9 mouse cellular contexts compared by ENCODE assay signal in the genomic region with DNA sequence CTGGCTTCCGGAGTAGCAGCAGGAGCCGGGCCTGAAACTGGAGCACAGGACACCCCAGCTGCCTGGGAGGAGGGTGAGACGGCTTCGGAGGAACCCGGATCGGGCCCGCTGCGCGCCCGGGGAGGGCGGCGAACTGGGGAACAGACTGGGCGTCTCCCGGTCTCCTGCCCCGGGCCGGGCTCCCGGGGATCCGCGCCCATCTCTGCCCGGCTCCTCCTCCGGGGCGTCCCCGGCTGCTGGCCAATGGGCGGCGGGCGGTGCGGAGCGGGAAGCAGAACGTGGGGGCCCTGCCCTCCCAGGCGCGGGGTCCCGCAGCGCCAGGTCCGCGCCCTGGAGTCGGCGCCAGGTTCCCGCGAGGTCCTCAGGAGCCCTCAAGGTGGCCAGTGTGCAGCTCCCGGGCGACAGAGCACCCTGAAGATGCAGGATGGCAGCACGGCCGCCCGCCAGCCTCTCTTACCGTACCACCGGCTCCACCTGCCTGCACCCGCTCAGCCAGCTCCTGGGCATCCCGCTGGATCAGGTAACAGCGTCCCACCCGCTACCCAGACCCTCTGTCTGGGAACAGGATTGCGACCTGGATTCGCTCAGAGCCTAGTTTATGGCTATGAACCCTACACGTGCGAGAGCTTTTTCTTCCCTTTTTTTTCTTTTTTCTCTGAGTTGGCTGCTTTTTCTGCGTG. TPM values are rescaled to one million over a fixed set of nuclear protein-coding genes. Genes with fewer than 3 reads are reported as not detected.
DNase-seq lines count a peak whose midpoint lies in the region; ATAC-seq and TF ChIP-seq lines count a peak whose summit lies in the region.
"Had no signal": no experiment of that assay in that cellular context is flagged by ENCODE, and none has a peak within 500 bp of the region (broad histone marks: within the 10 kb centered on the region; RNA-seq: fewer than 3 reads in every experiment).

A gene (plus strand): TSS at position 247 of the 680 bp plus-strand sequence.

- under 1% methylated on average over 46 of the region's 55 CpGs for WGBS in forebrain, embryonic 10.5 days
- 1% methylated on average over 48 of the region's 55 CpGs for WGBS in heart, embryonic 15.5 days
- WGBS in liver, embryonic 12.5 days (ENCODE audit: insufficient replicate concordance): under 1% methylated on average over 53 of the region's 55 CpGs

- H3K4me3 ChIP-seq in brown adipose tissue, adult 24 weeks (ENCODE audit: insufficient read depth, low read depth, low read length): peak within 1 kb of the TSS; percentile 58
- peak within 1 kb of the TSS; percentile 78 for H3K4me3 ChIP-seq in forebrain, embryonic 10.5 days
- peak within 1 kb of the TSS; percentile 74 for H3K4me3 ChIP-seq in heart, embryonic 15.5 days
- H3K4me3 ChIP-seq in liver, embryonic 12.5 days: peak within 1 kb of the TSS; percentile 60
- H3K4me3 ChIP-seq in myocyte: peak within 1 kb of the TSS; percentile 42

- peak; percentile 87 for ATAC-seq in heart, embryonic 15.5 days (replicated peaks; ENCODE audit: insufficient number of reproducible peaks, insufficient read depth, low FRiP score, low read depth)
- peak; percentile 91 for ATAC-seq in liver, embryonic 12.5 days

- H3K4me1 ChIP-seq in brown adipose tissue, adult 24 weeks (ENCODE audit: control insufficient read depth, insufficient read depth, insufficient read length, low read length): no peaks in the 10 kb centered on the region
- H3K4me1 ChIP-seq in forebrain, embryonic 10.5 days: peaks cover 12% of the 10 kb centered on the region
- no peaks in the 10 kb centered on the region; the same call in 1 of the 2 replicates for H3K4me1 ChIP-seq in heart, embryonic 15.5 days (replicated peaks)
- H3K4me1 ChIP-seq in liver, embryonic 12.5 days: peaks cover 13% of the 10 kb centered on the region

- no peaks in the 10 kb centered on the region for H3K36me3 ChIP-seq in forebrain, embryonic 10.5 days (replicated peaks)
- H3K36me3 ChIP-seq in heart, embryonic 15.5 days: no peaks in the 10 kb centered on the region
- H3K36me3 ChIP-seq in liver, embryonic 12.5 days: no peaks in the 10 kb centered on the region
- H3K36me3 ChIP-seq in myocyte (ENCODE audit: control insufficient read depth, insufficient read depth): no peaks in the 10 kb centered on the region
- H3K36me3 ChIP-seq: G1E had no signal

- H3K9me3 ChIP-seq in forebrain, embryonic 10.5 days: no peaks in the 10 kb centered on the region
- H3K9me3 ChIP-seq in heart, embryonic 15.5 days (replicated peaks): no peaks in the 10 kb centered on the region
- H3K9me3 ChIP-seq in liver, embryonic 12.5 days (replicated peaks): no peaks in the 10 kb centered on the region
- H3K9me3 ChIP-seq: G1E had no signal

- peak; percentile 71 for TF ChIP-seq POLR2A in myocyte (IDR thresholded peaks at IDR 0.05; ENCODE audit: insufficient read length, low read depth)

- H3ac ChIP-seq in myocyte (ENCODE audit: control insufficient read depth, insufficient read length): peak within 1 kb of the TSS; percentile 50

- no peak within 1 kb of the TSS for H3K27ac ChIP-seq in brown adipose tissue, adult 24 weeks (replicated peaks; ENCODE audit: low read depth, low read length)
- peak within 1 kb of the TSS; percentile 84 for H3K27ac ChIP-seq in forebrain, embryonic 10.5 days
- H3K27ac ChIP-seq in heart, embryonic 15.5 days: no peak within 1 kb of the TSS
- no peak within 1 kb of the TSS for H3K27ac ChIP-seq in liver, embryonic 12.5 days

- peak within 1 kb of the TSS; percentile 70 for H3K9ac ChIP-seq in heart, embryonic 15.5 days
- peak within 1 kb of the TSS; percentile 55 for H3K9ac ChIP-seq in liver, embryonic 12.5 days

- H3K79me2 ChIP-seq in myocyte (ENCODE audit: control insufficient read depth, insufficient read depth): no peaks in the 10 kb centered on the region

- H3K27me3 ChIP-seq in forebrain, embryonic 10.5 days (ENCODE audit: poor library complexity, severe bottlenecking): peaks cover 46% of the 10 kb centered on the region
- H3K27me3 ChIP-seq in heart, embryonic 15.5 days: no peaks in the 10 kb centered on the region
- H3K27me3 ChIP-seq in liver, embryonic 12.5 days (replicated peaks): peaks cover 42% of the 10 kb centered on the region
- H3K27me3 ChIP-seq in myocyte (ENCODE audit: control insufficient read depth, insufficient read depth, insufficient read length): no peaks in the 10 kb centered on the region

- peak within 1 kb of the TSS; percentile 95 for H3K4me2 ChIP-seq in heart, embryonic 15.5 days
- peak within 1 kb of the TSS; percentile 84 for H3K4me2 ChIP-seq in liver, embryonic 12.5 days
- peak within 1 kb of the TSS; percentile 88 for H3K4me2 ChIP-seq in myocyte (ENCODE audit: low read depth)

- peak; percentile 83 for DNase-seq in CD4-positive helper T cell, adult 2 months (ENCODE audit: low read depth, low spot score)
- DNase-seq in forebrain, embryonic 10.5 days (ENCODE audit: extremely low spot score, low spot score): peak; percentile 68
- peak; percentile 87 for DNase-seq in kidney, postnatal 14 days
- peak; percentile 56 to 79 for DNase-seq in spleen, postnatal 4 days (ENCODE audit: low spot score in 2 of 2)

TF ChIP-seq in myocyte, 11 proteins besides CTCF, POLR2A, EP300 and RAD21:
- TF ChIP-seq REST (IDR thresholded peaks at IDR 0.05; ENCODE audit: insufficient read depth, insufficient read length): no peak
- no peak for TF ChIP-seq TCF12 (IDR thresholded peaks at IDR 0.05; ENCODE audit: insufficient read depth, poor library complexity, severe bottlenecking)
- TF ChIP-seq USF1 (IDR thresholded peaks at IDR 0.05; ENCODE audit: low read depth): no peak
- peak in 1 of 3 experiments; percentile 22 for TF ChIP-seq MYOG (IDR thresholded peaks at IDR 0.05; ENCODE audit: control insufficient read depth in 1 of 3, insufficient read depth in 1 of 3, insufficient read length in 2 of 3, low read depth in 2 of 3)
- no peak for TF ChIP-seq TCF3 (IDR thresholded peaks at IDR 0.05; ENCODE audit: insufficient read length, low read depth)
- TF ChIP-seq POLR2AphosphoS2 (IDR thresholded peaks at IDR 0.05; ENCODE audit: insufficient read length, low read depth): peak; percentile 67

RNA-seq across cellular contexts. Expression of the gene that starts here (rescaled TPM):
- polyA plus RNA-seq in brown adipose tissue, adult 24 weeks (2012; ENCODE audit: insufficient read depth, insufficient read length, missing spikeins): 0.58 TPM in 1 of 2 replicates, not detected in the other
- polyA plus RNA-seq in forebrain, embryonic 10.5 days (2016; fragmentation: Nextera tagmentation; extraction: Ambion mirVana): 4.4 and 4.8 TPM in 2 replicates
- polyA plus RNA-seq in heart, embryonic 15.5 days (2015; fragmentation: Nextera tagmentation; extraction: Ambion mirVana): 2.2 and 5.3 TPM in 2 replicates
- polyA plus RNA-seq in liver, embryonic 12.5 days (2016; fragmentation: Nextera tagmentation; extraction: Ambion mirVana): 2.6 TPM in 2 replicates
- polyA plus RNA-seq in myocyte (2012; fragmentation: generic; extraction: Trizol): 6.9 TPM
- polyA plus RNA-seq: G1E had no signal
